Mouse (Mus musculus) embryonic facial prominence, embryonic 10.5 days (tissue): ENCODE measurements around the gene Kalrn. TPM values are rescaled to one million over a fixed set of nuclear protein-coding genes. Genes with fewer than 3 reads are reported as not detected.

Source experiments
- DNase-seq: peaks from one replicate; pipeline ENCODE4 v3.0.0-alpha.2; 2017; ENCODE audit warnings: low spot score
- H3K27ac ChIP-seq: fragments of 300-500 bp; sonication (generic); replicated peaks from 2 replicates; pipeline ENCODE4 v1.5.1; 2016; ENCODE audit warnings: mild to moderate bottlenecking
- H3K27me3 ChIP-seq: fragments of 300-500 bp; sonication (generic); replicated peaks from 2 replicates; pipeline ENCODE4 v1.6.1; 2016; ENCODE audit warnings: low read depth, mild to moderate bottlenecking; ENCODE audit not compliant: poor library complexity, severe bottlenecking
- H3K36me3 ChIP-seq: fragments of 300-500 bp; sonication (generic); replicated peaks from 2 replicates; pipeline ENCODE4 v1.6.1; 2016; ENCODE audit warnings: mild to moderate bottlenecking, moderate library complexity
- H3K4me1 ChIP-seq: fragments of 300-500 bp; sonication (generic); 2 replicates; pipeline ENCODE4 v1.6.1; 2016
- H3K4me3 ChIP-seq: fragments of 300-500 bp; sonication (generic); 2 replicates; pipeline ENCODE4 v1.5.1; 2016; ENCODE audit warnings: mild to moderate bottlenecking, moderate library complexity
- H3K9me3 ChIP-seq: fragments of 300-500 bp; sonication (generic); 2 replicates; pipeline ENCODE4 v1.6.1; 2016; ENCODE audit warnings: mild to moderate bottlenecking
- WGBS: fragments of 180-500 bp; shearing (Covaris S2); methylation state at CpG from one replicate; pipeline ENCODE4 v1.1.7; 2016; 5-methylcytosine and 5-hydroxymethylcytosine counted together
- polyA plus RNA-seq: library from polyadenylated mRNA; unstranded; fragments of >200 nt; fragmentation: Nextera tagmentation; extraction: Ambion mirVana; gene quantifications from 2 replicates; pipeline ENCODE4 v1.2.1, GENCODE M21; 2016

Kalrn gene
- polyA plus RNA-seq, 1 experiment from 2014 or later, result 14.8 TPM

GRCm38 (mm10) chr16:34029790-34030189 lies 543.5 kb downstream of the Kalrn start:
- DNase-seq, result no peak
- Histone ChIP-seq H3K4me1 (0 out of 2 replicates have a peak, but pooled peaks cover 5% of the 10 kb centered on the region), H3K27me3 (no peaks in the 10 kb centered on the region), H3K4me3 (no peak overlapping the region), H3K9me3 (no peaks in the 10 kb centered on the region), H3K27ac (no peak overlapping the region), H3K36me3 (peaks cover 74% of the 10 kb centered on the region)
- 88% methylated on average over 5 of the region's 5 CpGs for WGBS

GRCm38 (mm10) chr16:34017241-34017640 lies 556.1 kb downstream of the Kalrn start:
- Histone ChIP-seq H3K36me3 (peaks cover 53% of the 10 kb centered on the region), H3K4me3 (no peak overlapping the region), H3K9me3 (peaks cover 3% of the 10 kb centered on the region; the same call in 1 of the 2 replicates), H3K27ac (no peak overlapping the region), H3K27me3 (no peaks in the 10 kb centered on the region), H3K4me1 (no peaks in the 10 kb centered on the region; the same call in 1 of the 2 replicates)
- WGBS, result 96% methylated on average over 8 of the region's 8 CpGs
- DNase-seq, result no peak

DNA sequence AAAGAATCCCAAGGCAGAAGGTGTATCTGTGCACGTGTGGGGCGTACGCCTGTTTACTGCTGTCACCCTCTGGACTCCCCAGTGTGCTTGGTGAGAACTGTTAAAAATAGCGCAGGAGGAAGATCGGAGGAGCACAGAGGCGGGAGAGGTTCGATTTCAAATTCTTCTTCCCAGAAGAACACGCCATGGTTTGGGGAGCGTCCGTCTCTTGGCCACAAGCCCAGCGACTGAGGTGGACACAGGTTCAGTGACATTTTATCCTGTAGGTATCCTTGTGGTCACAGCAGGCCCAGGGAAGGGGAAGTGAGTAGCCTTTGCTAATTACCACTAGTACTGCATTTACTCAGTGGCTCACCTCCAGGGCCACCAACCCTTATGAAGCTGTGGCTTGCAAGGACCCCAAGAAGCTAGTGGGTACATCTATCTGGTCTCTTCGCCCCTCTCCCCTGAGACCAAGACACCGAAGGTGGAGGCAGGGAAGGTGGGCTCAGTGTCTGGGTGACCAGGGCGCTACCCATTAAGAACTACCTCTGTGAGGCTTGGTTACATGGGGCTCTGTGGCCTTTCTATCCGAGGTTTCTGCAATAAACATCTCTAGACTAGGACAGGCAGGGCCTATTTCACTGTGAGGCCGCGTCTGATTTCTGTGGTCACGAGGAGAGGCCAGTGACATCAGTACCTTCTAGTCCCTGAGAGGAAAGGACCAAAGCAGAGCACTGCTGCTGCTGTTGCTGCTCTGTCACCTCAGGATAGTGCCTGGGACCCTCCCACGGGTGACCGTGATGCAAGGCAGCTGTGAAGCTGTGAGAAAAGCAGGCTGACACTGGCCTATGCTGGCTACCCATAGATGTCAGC lies 561.1 kb downstream of the Kalrn start:
- 0 out of 2 replicates have a peak overlapping the region, but pooled peaks have one; percentile 14 for H3K27ac ChIP-seq
- H3K27me3 ChIP-seq, result no peaks in the 10 kb centered on the region
- no peak for DNase-seq
- H3K9me3 ChIP-seq, result no peaks in the 10 kb centered on the region
- peaks cover 79% of the 10 kb centered on the region for H3K36me3 ChIP-seq
- no peaks in the 10 kb centered on the region; the same call in 1 of the 2 replicates for H3K4me1 ChIP-seq
- 91% methylated on average over 20 of the region's 20 CpGs for whole genome bisulfite sequencing
- no peak overlapping the region for H3K4me3 ChIP-seq

- peaks cover 54% of the 10 kb centered on the region for H3K36me3 ChIP-seq
- H3K4me1 ChIP-seq, result no peaks in the 10 kb centered on the region; the same call in 1 of the 2 replicates
- H3K27ac ChIP-seq, result no peak overlapping the region
- WGBS, result 93% methylated on average over 2 of the region's 2 CpGs
- no peak for DNase-seq
- H3K27me3 ChIP-seq, result no peaks in the 10 kb centered on the region
- H3K9me3 ChIP-seq, result no peaks in the 10 kb centered on the region
- no peak overlapping the region for H3K4me3 ChIP-seq
These were observed 563.8 kb downstream of the Kalrn start for GRCm38 (mm10) chr16:34009567-34009966.

GRCm38 (mm10) chr16:34005986-34006385 lies 567.3 kb downstream of the Kalrn start:
- no peak for DNase-seq
- Histone ChIP-seq H3K27ac (no peak overlapping the region), H3K27me3 (no peaks in the 10 kb centered on the region), H3K36me3 (peaks cover 26% of the 10 kb centered on the region), H3K4me1 (peaks cover 15% of the 10 kb centered on the region; the same call in 1 of the 2 replicates), H3K9me3 (no peaks in the 10 kb centered on the region), H3K4me3 (no peak overlapping the region)
- 97% methylated on average over 3 of the region's 3 CpGs for WGBS

- peaks cover 8% of the 10 kb centered on the region; the same call in 1 of the 2 replicates for H3K36me3 ChIP-seq
- H3K4me1 ChIP-seq, result peaks cover 15% of the 10 kb centered on the region; the same call in 1 of the 2 replicates
- no peaks in the 10 kb centered on the region for H3K27me3 ChIP-seq
- no peak overlapping the region for H3K27ac ChIP-seq
- H3K9me3 ChIP-seq, result no peaks in the 10 kb centered on the region
- WGBS, result 74% methylated on average over 4 of the region's 4 CpGs
- no peak overlapping the region for H3K4me3 ChIP-seq
- no peak for DNase-seq
These were observed 569.2 kb downstream of the Kalrn start for GRCm38 (mm10) chr16:34004128-34004578.

GRCm38 (mm10) chr16:34003566-34004127 lies 569.7 kb downstream of the Kalrn start:
- H3K4me1 ChIP-seq, result peaks cover 15% of the 10 kb centered on the region; the same call in 1 of the 2 replicates
- H3K27ac ChIP-seq, result no peak overlapping the region
- no peak for DNase-seq
- peaks cover 5% of the 10 kb centered on the region; the same call in 1 of the 2 replicates for H3K36me3 ChIP-seq
- no peaks in the 10 kb centered on the region for H3K9me3 ChIP-seq
- no peak overlapping the region for H3K4me3 ChIP-seq
- H3K27me3 ChIP-seq, result no peaks in the 10 kb centered on the region
- WGBS, result 84% methylated on average over 10 of the region's 10 CpGs

DNA sequence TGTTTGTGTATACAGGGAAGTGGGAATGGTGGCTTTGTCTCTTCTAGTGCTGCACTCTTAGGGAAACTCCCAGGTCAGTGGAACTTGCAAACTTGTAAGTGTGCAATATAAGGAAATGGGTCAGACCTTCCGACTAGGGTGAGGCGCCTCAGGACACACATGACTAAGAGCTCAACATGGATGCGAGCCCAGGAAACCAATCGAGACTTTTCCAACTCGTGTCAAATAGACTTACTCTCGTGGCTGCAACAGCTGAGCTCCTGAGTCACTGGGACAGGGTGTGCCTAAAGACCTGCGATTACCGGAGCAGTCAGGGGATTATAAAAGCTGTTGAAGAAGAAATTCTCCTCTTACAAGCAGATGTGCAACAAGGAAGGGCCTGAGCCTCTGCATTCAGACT lies 572.6 kb downstream of the Kalrn start:
- Histone ChIP-seq H3K9me3 (no peaks in the 10 kb centered on the region), H3K4me3 (no peak overlapping the region), H3K27ac (no peak overlapping the region), H3K27me3 (no peaks in the 10 kb centered on the region), H3K36me3 (no peaks in the 10 kb centered on the region), H3K4me1 (peaks cover 15% of the 10 kb centered on the region; the same call in 1 of the 2 replicates)
- 88% methylated on average over 8 of the region's 8 CpGs for WGBS
- no peak for DNase-seq

DNA sequence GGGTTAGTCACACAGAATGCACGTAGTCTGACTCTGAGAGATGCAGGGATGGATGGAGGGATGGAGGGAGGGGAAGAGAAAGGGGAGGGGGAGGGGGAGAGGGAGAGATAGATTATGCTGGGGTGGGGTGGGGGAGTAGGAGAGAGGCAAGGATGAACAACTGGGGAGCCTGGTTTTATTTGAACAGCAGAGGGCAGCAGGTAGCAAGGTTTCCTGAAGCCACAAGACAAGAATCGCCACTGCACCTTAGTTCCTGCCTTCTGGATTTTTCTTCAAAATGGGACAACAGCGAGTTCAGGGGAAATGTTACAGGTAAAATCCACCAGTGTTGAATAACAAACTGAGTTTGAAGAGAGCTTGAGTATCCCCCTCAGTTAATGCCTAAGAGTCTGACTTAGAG lies 573.9 kb downstream of the Kalrn start:
- Histone ChIP-seq H3K27me3 (no peaks in the 10 kb centered on the region), H3K36me3 (no peaks in the 10 kb centered on the region), H3K4me1 (peaks cover 14% of the 10 kb centered on the region; the same call in 1 of the 2 replicates), H3K27ac (no peak overlapping the region), H3K4me3 (no peak overlapping the region), H3K9me3 (no peaks in the 10 kb centered on the region)
- peak; percentile 46 for DNase-seq
- WGBS, result 37% methylated on average over 3 of the region's 3 CpGs

GRCm38 (mm10) chr16:33998011-33998410 lies 575.3 kb downstream of the Kalrn start:
- no peak for DNase-seq
- Histone ChIP-seq H3K27ac (no peak overlapping the region), H3K4me1 (0 out of 2 replicates have a peak, but pooled peaks cover 8% of the 10 kb centered on the region), H3K9me3 (no peaks in the 10 kb centered on the region), H3K36me3 (no peaks in the 10 kb centered on the region), H3K27me3 (no peaks in the 10 kb centered on the region), H3K4me3 (no peak overlapping the region)
- WGBS, result 84% methylated on average over 6 of the region's 6 CpGs

DNA sequence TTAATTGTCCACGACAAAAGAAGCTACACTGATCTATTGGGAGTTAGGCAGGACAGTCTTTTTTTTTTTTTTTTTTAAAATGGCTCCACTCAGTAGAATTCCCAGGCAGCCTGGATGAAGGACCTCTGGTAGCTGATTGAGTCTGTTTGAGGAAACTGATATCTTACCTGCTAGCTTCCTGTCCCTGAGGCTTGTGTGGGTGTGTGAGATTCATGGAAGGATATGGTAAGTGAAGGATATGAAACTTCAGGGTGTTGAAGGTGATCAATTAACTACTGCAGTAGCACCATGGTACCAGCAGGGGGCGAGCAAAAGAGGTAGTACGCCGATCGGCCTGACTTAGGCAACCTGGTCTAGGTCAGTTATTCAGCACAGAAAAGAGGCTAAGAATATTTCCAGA lies 577.3 kb downstream of the Kalrn start:
- no peaks in the 10 kb centered on the region for H3K9me3 ChIP-seq
- H3K36me3 ChIP-seq, result no peaks in the 10 kb centered on the region
- H3K4me3 ChIP-seq, result no peak overlapping the region
- peak; percentile 75 for DNase-seq
- H3K4me1 ChIP-seq, result no peaks in the 10 kb centered on the region
- H3K27me3 ChIP-seq, result no peaks in the 10 kb centered on the region
- WGBS, result 11% methylated on average over 5 of the region's 5 CpGs
- no peak overlapping the region for H3K27ac ChIP-seq

- H3K4me3 ChIP-seq, result no peak overlapping the region
- WGBS, result 80% methylated on average over 3 of the region's 3 CpGs
- H3K4me1 ChIP-seq, result no peaks in the 10 kb centered on the region
- no peak overlapping the region for H3K27ac ChIP-seq
- no peaks in the 10 kb centered on the region for H3K27me3 ChIP-seq
- H3K9me3 ChIP-seq, result no peaks in the 10 kb centered on the region
- DNase-seq, result no peak
- no peaks in the 10 kb centered on the region for H3K36me3 ChIP-seq
These were observed 577.8 kb downstream of the Kalrn start for GRCm38 (mm10) chr16:33995496-33995895.
